Mouse (Mus musculus) v-Abl transformed pro-B cells (cell line): ENCODE data around the gene Dpy19l3.

Experiments
- in situ Hi-C, 2 experiments: fragments of 400-800 bp; cut with MboI; formaldehyde crosslinking; loops; one replicate each; pipeline ENCODE4 v1.15.1; 2025; ENCODE audit not compliant: unreplicated experiment in 2 of 2

Gene Dpy19l3

DNA sequence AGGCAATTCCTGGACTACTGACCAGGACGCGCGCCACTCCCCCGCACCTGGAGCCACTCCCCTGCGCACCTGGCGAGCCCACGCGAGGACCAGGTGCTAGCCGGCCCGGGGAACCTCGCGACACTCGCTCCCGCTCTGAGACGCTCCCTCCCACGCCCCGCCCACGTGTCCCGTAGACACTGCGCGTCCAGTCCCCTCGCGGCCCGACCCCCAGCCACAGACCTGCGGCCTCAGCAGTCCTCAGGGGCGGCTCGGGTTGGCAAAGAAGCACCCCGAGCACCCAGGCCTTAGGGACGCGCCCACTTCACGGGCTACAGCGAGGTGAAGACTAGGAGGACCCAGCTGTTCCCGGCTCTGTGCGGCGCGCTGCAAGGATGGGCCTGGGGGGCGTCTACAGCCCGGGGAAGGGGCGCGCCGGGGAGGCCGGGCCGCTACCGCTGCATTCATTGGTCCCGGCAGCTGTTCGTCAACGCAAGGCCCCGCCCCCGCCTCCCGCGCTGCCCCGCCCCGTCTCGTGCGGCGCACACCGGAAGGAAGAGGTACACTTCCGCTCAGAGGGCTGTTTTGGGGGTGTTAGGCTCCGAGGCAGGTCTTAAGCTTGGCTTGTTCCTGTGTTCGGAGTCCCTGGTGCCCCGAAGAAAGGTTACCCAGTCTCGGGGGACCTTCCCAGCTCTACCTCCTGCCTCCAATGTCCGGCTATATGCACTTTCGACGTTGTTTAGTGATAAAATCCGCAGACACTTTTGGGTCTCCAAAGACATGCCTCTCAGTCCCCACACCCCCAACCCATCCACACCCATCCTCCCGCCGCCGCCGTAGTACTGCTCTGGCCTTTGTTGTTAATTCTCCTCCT lies at the start of gene Dpy19l3:
Gene Dpy19l3 (minus strand): TSS at position 422 of the 853 bp plus-strand sequence.
- in situ Hi-C loops, result loop anchor here (10.0 to 25.0 kb wide), 2 partner anchors 69 to 1367 kb away; partner anchors contain the start of gene Lsm14a (in 1 of the 2)

GRCm38 (mm10) chr7:35802906-35803595 lies 48.8 kb upstream of the Dpy19l3 start, which contains the start of gene Zfp507:
Gene Zfp507, minus strand, starts transcription at chr7:35803003.
- in situ Hi-C loops, result loop anchor here (10.0 kb wide), 2 partner anchors 62 to 1568 kb away; partner anchors contain the start of gene Gpi1 (in 1 of the 2)

GRCm38 (mm10) chr7:35802201-35802905 lies 48.1 kb upstream of the Dpy19l3 start:
- in situ Hi-C loops, result loop anchor here (10.0 kb wide), 2 partner anchors 62 to 1568 kb away; partner anchors contain the start of gene Gpi1 (in 1 of the 2)

GRCm38 (mm10) chr7:35796123-35796522 lies 41.9 kb upstream of the Dpy19l3 start:
- in situ Hi-C loops, result no loop called here

DNA sequence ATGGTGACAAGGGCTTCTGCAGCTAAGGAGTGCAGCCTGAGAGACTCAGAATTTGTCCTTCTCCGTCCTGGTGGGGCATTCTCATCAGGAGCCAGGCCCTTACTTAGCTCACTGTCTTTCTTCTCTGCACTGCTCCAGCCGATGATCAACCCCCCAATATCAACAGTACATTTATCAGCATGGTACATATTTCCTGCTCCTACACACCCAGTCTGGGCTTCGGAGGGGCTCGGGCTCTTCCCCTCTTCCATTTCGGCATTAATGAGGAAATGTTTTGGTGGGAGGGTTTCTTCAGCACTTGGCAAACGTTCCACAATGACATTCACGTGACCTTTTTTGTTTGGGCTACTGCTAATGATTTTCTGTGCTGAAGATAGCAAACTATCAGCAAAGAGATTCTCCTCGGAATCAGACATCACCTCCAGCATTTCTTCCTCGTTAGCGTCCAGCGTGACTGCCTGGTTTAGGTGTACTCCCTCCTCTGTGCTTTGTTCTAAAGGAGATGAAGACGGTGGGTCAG lies 40.0 kb upstream of the Dpy19l3 start:
- in situ Hi-C loops, result no loop called here

GRCm38 (mm10) chr7:35792150-35792848 lies 38.0 kb upstream of the Dpy19l3 start:
- in situ Hi-C loops, result no loop called here

DNA sequence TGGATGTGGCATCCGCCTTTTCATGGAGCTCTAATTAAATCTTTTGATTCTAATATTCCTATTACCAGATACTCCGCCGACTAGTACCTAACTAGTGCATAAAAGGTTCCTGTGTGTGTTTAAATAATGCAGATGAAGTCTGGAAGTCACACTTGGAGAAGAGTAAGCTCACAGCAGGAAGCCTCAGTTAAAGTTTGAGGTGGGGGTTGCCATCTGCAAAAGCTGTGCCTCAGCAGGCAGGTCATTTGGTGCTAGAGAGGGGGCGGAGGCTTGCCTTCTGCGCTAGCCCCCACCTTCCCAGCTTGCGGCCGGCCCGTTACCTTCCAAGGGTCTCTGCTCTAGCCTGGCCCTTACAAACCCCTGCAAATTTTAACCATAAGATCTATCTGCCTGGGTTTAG lies 36.7 kb upstream of the Dpy19l3 start:
- in situ Hi-C loops, result no loop called here

GRCm38 (mm10) chr7:35790201-35790600 lies 35.9 kb upstream of the Dpy19l3 start:
- in situ Hi-C loops, result no loop called here

DNA sequence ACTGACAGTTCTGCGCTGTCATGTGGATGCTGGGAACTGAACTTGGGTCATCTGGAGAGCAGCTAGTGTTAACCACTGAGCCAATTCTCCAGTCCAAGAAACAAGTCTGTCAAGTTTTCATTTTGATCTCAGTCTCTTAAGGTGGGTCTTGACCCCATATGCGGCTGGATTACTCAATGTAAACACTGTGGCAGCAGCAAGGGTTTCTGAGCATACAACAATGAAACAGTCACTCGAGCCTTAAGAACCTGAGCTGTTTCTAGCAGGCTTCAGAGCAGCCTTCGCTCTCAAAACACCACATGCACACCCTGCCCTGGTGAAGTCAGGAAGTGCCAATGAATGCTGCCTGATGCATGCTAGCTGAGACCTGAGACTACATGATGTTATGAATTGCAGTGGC lies 31.3 kb upstream of the Dpy19l3 start:
- in situ Hi-C loops, result no loop called here

- in situ Hi-C loops, result no loop called here
These were observed 28.0 kb upstream of the Dpy19l3 start for GRCm38 (mm10) chr7:35782252-35782651.

DNA sequence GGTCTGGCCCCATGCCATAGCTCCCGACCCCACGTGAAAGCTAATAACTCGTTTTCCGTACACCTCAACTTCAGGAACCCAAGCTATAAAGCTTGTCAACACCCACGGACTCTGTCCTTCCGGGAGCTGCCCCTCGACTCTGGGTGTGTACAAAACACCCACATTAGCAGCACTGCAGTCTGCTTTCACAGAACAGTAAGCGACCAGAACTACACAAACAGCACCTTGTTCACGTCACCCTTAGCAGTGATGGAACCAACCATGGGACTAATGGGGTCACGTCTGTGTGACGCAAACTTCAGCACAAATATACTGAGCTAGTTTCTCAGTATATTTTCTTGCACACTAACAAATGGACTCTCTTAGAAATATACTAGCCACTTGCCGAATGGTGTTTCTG lies 19.9 kb upstream of the Dpy19l3 start:
- in situ Hi-C loops, result loop anchor here in 1 of 2 experiments (25.0 kb wide), 1 partner anchor 1387 kb away; the partner anchor contains the start of gene Lsm14a

GRCm38 (mm10) chr7:35772347-35772746 lies 18.1 kb upstream of the Dpy19l3 start:
- in situ Hi-C loops, result loop anchor here in 1 of 2 experiments (25.0 kb wide), 1 partner anchor 1385 kb away; the partner anchor contains the start of gene Lsm14a

- in situ Hi-C loops, result loop anchor here in 1 of 2 experiments (25.0 kb wide), 1 partner anchor 1384 kb away; the partner anchor contains the start of gene Lsm14a
These were observed 16.9 kb upstream of the Dpy19l3 start for GRCm38 (mm10) chr7:35771106-35771505.

- in situ Hi-C loops, result loop anchor here in 1 of 2 experiments (25.0 kb wide), 1 partner anchor 1383 kb away; the partner anchor contains the start of gene Lsm14a
These were observed 15.9 kb upstream of the Dpy19l3 start for GRCm38 (mm10) chr7:35770122-35770521.

- in situ Hi-C loops, result loop anchor here (10.0 to 25.0 kb wide), 2 partner anchors 90 to 1377 kb away; partner anchors contain the start of gene Lsm14a (in 1 of the 2)
These were observed 10.2 kb upstream of the Dpy19l3 start for GRCm38 (mm10) chr7:35764461-35764860.

DNA sequence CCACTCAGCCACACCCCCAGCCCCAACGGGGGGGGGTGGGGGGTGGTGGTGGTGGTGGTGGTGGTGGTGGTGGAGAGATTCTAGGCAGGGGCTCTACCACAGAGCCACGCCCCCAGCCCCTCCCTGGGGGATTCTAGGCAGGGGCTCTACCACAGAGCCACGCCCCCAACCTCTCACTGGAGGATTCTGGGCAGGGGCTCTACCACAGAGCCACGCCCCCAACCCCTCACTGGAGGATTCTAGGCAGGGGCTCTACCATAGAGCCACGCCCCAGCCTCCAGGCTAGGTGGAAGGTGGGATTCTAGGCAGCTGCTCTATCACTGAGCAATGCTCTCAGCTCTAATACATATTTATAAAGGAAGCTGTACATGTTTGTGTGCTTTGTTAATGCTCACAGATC lies 7.5 kb upstream of the Dpy19l3 start:
- in situ Hi-C loops, result loop anchor here (10.0 to 25.0 kb wide), 2 partner anchors 93 to 1374 kb away; partner anchors contain the start of gene Lsm14a (in 1 of the 2)

DNA sequence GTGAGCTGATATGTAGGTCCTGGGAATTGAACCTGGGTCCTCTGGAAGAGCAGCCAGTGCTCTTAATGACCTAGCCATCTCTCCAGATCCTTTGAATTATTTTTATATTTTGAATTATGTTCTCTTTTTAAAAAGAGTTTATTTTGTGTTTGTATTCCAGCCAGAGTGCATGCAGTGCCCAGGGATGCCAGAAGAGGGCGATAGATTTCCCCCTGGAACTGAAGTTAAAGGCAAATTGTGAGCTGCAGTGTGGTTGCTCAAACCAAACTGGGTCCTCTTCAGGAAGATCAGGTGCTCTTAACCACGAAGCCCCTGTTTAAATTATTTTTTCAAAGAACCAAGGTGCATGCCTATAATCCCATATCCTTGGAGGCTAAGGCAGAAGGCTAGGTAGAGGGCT lies 5.3 kb upstream of the Dpy19l3 start:
- in situ Hi-C loops, result loop anchor here (5.0 to 25.0 kb wide), 4 partner anchors 75 to 1372 kb away; partner anchors contain the start of gene Lsm14a (in 1 of the 2)

- in situ Hi-C loops, result loop anchor here (5.0 to 25.0 kb wide), 3 partner anchors 72 to 1369 kb away; partner anchors contain the start of gene Lsm14a (in 1 of the 2)
These were observed 2.5 kb upstream of the Dpy19l3 start for GRCm38 (mm10) chr7:35756510-35757440.
